Mouse (Mus musculus) megakaryocyte-erythroid progenitor cell, adult 5 weeks (primary cell): ENCODE data around the gene Crebzf. TPM values are rescaled to one million over a fixed set of nuclear protein-coding genes. Genes with fewer than 3 reads are reported as not detected.

Experiments used
- polyA plus RNA-seq: library from polyadenylated mRNA; stranded (reverse); fragments of >175 nt; gene quantifications from 2 replicates; pipeline ENCODE4 v1.2.3, GENCODE M21; 2012

Crebzf gene
- polyA plus RNA-seq, result 50.0 and 64.2 TPM in 2 replicates

DNA sequence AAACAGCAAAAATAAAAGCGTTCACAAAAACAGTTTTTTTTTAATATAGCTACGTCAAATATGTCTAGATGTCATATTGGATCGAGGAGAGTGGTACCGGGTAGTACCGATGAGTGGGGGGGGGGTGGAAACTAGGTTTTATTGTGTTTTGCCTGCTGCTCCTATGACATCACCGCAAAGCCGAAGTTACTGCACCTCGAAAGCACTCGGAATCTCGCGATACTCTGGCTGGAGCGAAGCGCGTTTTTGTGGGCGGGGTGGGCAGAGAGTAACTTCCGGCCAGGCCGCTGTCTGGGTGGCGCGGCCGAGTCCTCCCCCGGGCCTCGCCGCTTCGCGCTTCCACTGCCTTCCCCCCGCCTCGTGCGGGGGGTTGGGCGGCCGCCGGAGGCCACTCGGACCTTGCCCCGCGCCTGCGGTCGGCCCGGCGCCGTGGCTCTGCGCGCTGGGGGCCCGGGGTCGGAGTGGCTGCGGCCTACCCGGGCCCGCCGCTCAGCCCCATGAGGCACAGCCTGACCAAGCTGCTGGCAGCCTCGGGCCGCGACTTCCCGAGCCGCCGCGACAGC, at the start of gene Crebzf:
Gene Crebzf (plus strand): TSS at position 212 of the 563 bp plus-strand sequence.

DNA sequence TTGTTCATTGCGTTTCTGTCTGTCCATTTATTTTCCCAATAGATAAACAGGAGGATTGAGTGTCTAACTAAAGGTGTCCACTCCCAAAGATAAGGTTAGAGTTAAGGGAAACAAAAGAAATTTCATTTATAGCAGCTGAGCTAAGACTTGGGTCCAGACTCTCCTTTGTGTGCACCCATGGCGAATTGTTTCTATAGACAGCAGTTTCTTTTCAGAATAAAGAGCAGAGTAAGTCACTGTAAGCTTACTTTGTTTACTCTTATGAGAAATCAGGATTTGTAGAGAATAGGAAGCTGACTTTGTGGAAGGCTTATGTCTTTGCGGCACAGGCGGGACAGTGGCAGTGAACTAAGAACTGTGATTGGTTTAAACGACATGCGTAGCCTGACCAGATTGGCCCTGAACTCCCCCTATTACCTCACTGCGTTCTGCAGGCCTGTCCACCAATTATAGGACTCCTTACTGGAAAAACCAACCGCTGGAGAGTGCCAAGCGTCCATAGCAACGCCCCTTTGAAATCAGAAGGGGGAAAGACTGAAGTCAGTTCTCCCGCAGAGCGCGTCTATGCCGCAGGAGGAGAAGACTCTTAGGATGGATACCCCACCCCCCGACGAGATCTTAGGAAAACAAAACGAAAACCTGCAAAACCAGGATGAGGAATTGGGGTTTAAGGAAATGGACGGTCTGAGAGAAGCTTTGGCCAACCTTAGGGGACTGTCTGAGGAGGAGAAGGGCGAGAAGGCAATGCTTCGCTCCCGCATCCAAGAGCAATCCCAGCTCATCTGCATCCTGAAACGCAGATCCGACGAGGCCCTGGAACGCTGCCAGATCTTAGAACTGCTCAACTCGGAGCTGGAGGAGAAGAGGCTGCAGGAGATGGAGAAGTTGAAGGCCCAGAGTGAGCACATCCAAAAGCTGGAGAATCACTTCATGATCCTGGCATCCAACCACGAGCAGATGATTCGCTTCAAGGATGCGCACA, 16.2 kb upstream of the Crebzf start, which contains the start of gene Ccdc89:
Gene Ccdc89 (plus strand): TSS at position 558 of the 982 bp plus-strand sequence.

DNA sequence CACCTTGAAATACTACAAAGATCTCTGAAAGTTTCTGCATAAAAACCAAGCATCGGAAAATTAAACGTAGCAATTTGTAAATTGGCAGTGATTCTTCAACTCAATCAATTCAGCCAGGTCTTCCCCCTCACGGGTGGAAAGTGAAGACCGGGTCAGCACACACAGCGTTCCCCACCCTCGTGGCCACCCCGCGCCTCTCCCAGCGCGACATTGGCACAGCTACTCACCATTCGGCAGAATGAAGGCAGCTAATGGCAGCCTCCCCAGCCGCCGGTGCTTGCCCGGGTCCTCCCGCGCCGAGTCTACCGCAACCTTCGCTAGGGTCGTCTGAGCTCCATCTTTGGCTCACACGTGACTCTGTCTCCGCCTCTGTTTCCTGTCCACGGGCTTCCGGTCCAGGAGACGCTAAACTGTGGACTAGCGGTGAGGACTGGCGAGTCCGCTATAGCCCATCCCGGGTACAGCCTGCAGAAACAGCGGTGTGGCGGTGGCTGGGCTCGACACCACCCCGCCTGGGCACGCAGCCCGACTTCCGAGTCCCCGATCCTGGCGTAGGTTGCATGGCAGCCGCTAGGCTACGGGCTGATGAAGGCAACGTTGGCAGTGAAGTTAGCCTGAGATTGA, 14.4 kb downstream of the Crebzf start, which contains the start of gene Tmem126a:
Gene Tmem126a (minus strand): TSS at position 385 of the 624 bp plus-strand sequence.

DNA sequence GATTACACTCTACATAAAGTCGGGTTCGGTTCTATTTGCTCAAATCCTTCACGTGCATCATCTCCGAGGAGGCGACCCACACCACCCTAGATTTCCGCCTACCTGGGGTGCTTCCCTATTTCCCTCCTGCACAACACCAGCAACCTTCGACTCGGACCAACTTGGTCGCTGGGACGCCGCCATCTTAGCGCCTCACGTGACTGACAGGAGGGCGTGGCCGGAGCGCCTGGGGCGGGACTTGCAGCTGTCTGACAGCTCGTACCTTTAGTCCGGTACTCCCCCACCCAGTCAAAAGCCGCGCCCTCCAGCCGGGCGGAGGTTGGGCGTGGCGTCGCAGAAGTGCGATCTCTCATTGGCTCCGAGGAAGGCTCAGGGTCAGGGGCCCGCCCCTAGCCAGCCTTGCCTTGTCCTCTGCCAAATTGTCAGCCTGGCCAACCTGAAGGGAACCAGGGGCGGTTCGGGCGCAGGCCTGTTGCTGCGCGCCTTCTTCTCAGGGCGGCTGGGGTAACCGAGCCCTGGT, 33.3 kb downstream of the Crebzf start, which contains the start of gene Tmem126b:
Gene Tmem126b (minus strand): TSS at position 209 of the 520 bp plus-strand sequence.

DNA sequence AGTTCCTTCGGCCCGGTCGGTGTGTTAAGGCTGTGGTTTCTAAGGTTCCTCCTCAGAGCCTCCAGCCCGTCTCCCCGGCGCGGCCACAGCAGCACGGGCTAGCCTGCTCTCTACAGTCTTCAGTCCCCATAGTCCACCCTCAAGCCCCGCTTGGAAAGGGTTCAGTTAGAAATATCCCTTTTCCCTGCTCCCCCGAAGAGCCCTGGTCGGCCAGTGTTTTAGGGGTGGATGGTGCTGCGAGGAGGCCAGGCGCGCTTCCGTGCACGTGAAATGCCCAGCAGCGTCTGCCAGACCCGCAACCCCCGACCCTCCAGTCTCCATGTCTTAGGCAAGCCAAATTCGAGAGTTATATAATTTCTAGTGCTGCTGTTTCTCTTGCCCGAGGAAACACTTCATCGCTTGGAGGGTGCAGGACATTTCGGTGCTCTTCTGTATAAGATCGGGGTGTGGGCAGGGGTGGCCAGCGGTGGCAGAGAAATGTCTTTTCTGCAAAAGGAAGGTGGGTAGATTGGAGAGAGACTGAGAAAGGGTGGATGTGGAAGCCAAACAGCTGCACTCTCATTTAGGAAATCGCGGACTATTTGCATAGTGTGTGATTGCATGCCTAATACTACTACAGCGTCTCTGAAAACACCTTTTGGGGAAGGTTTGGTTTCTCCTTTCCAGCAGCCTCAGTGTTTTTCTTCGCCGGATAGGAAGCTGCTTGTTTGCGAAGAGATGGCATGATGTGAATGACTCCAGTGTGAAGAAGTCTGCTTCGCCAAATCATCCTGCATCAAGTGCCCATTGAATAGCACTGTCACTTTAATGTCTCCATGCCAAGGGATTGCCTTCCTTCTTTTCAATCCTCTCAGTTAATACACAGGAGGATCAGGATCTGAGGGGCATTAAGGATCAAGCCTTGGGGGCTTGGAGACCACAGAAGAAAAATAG, 34.0 kb downstream of the Crebzf start, which contains the start of gene Dlg2:
Gene Dlg2 (plus strand): TSS at position 360 of the 933 bp plus-strand sequence.

Other genes starting within 250 kb of the Crebzf start
- not detected in 2 replicates for gene Ccdc83, start 177.0 kb upstream of the Crebzf start, polyA plus RNA-seq
- 0.11 and 0.36 TPM in 2 replicates for gene Sytl2, start 140.5 kb upstream of the Crebzf start, polyA plus RNA-seq
- gene Ccdc89, start 16.2 kb upstream of the Crebzf start, polyA plus RNA-seq, result 0.03 TPM in 1 of 2 replicates, not detected in the other
- 33.0 and 33.2 TPM in 2 replicates for gene Tmem126a, start 14.5 kb downstream of the Crebzf start, polyA plus RNA-seq
- 2.0 and 4.0 TPM in 2 replicates for gene Tmem126b, start 33.3 kb downstream of the Crebzf start, polyA plus RNA-seq
- gene Dlg2, start 33.9 kb downstream of the Crebzf start, polyA plus RNA-seq, result 0.22 and 0.44 TPM in 2 replicates